Mouse (Mus musculus) lung, embryonic 16.5 days (tissue): ENCODE results near the gene Syt8. TPM values are rescaled to one million over a fixed set of nuclear protein-coding genes. Genes with fewer than 3 reads are reported as not detected.

Experiments
- polyA plus RNA-seq: library from polyadenylated mRNA; unstranded; fragments of >200 nt; fragmentation: Nextera tagmentation; extraction: Ambion mirVana; gene quantifications from 2 replicates; pipeline ENCODE4 v1.2.1, GENCODE M21; 2015

Gene Syt8
- polyA plus RNA-seq, 1 experiment from 2014 or later: 0.48 TPM

Other genes with a start within 250 kb of the Syt8 start
- gene Gm10153, start 244.5 kb upstream of the Syt8 start, polyA plus RNA-seq: not detected in 2 replicates
- not detected in 2 replicates for gene Krtap5-3, start 233.5 kb upstream of the Syt8 start, polyA plus RNA-seq
- gene Gm7579, start 223.0 kb upstream of the Syt8 start, polyA plus RNA-seq: not detected in 2 replicates
- gene Krtap5-5, start 204.9 kb upstream of the Syt8 start, polyA plus RNA-seq: not detected in 2 replicates
- not detected in 2 replicates for gene Gm40460, start 193.8 kb upstream of the Syt8 start, polyA plus RNA-seq
- not detected in 2 replicates for gene Gm2431, start 176.5 kb upstream of the Syt8 start, polyA plus RNA-seq
- gene Gm4559, start 160.5 kb upstream of the Syt8 start, polyA plus RNA-seq: not detected in 2 replicates
- not detected in 2 replicates for gene Krtap5-1, start 137.7 kb upstream of the Syt8 start, polyA plus RNA-seq
- not detected in 2 replicates for gene Krtap5-4, start 131.3 kb upstream of the Syt8 start, polyA plus RNA-seq
- 5.6 and 7.5 TPM in 2 replicates for gene Ifitm10, start 61.1 kb upstream of the Syt8 start, polyA plus RNA-seq
- 2.5 and 3.2 TPM in 2 replicates for gene Gm49369, start 52.2 kb upstream of the Syt8 start, polyA plus RNA-seq
- gene Ctsd, start 46.8 kb upstream of the Syt8 start, polyA plus RNA-seq: 302 and 328 TPM in 2 replicates
- 17.6 and 61.1 TPM in 2 replicates for gene Tnni2, start 7.0 kb downstream of the Syt8 start, polyA plus RNA-seq
- gene Lsp1, start 26.0 kb downstream of the Syt8 start, polyA plus RNA-seq: 110 and 118 TPM in 2 replicates
- gene Tnnt3, start 64.0 kb downstream of the Syt8 start, polyA plus RNA-seq: 17.9 and 50.7 TPM in 2 replicates
- gene Mrpl23, start 97.8 kb downstream of the Syt8 start, polyA plus RNA-seq: 17.2 and 22.4 TPM in 2 replicates
- 457 and 496 TPM in 2 replicates for gene Igf2, start 232.0 kb downstream of the Syt8 start, polyA plus RNA-seq
- gene Gm49394, start 235.1 kb downstream of the Syt8 start, polyA plus RNA-seq: not detected in 2 replicates